Mouse (Mus musculus): ENCODE data around the gene Endog. TPM values are rescaled to one million over a fixed set of nuclear protein-coding genes. Genes with fewer than 3 reads are reported as not detected.
A peak's percentile ranks its signal among the peaks of the same experiment; 100 is the strongest.

Endog gene
- total RNA-seq, 2 experiments from 2014 or later: 23.0 to 27.5 TPM

GRCm38 (mm10) chr2:30200388-30200925 is 29.2 kb downstream of the Endog start:
- no peak for DNase-seq (ENCODE audit: low spot score in 2 of 2)
- intact Hi-C loops (cut with DNase I): no loop called here

- peak in 1 of 2 experiments; percentile 30 for DNase-seq (ENCODE audit: low spot score in 2 of 2)
- intact Hi-C loops (cut with DNase I): no loop called here
Observed at GRCm38 (mm10) chr2:30203439-30203838, 32.1 kb downstream of the Endog start.

- intact Hi-C loops (cut with DNase I): loop anchor here (2.0 kb wide), 1 partner anchor 32 kb away; the partner anchor contains the start of gene Lrrc8a
- DNase-seq (ENCODE audit: low spot score in 2 of 2): peak; percentile 29 to 46
Observed at GRCm38 (mm10) chr2:30205255-30205628, 33.9 kb downstream of the Endog start.

- peak; percentile 92 to 93 for DNase-seq (ENCODE audit: low spot score in 2 of 2)
- intact Hi-C loops (cut with DNase I): loop anchor here (2.0 kb wide), 1 partner anchor 31 kb away; the partner anchor contains the start of gene Lrrc8a
Observed at GRCm38 (mm10) chr2:30205629-30206357, 34.5 kb downstream of the Endog start, which contains the start of gene Kyat1. Gene Kyat1 (minus strand): TSS chr2:30205847.

GRCm38 (mm10) chr2:30207401-30207800 is 36.1 kb downstream of the Endog start:
- no peak for DNase-seq (ENCODE audit: low spot score in 2 of 2)
- intact Hi-C loops (cut with DNase I): no loop called here

GRCm38 (mm10) chr2:30207886-30208285 is 36.6 kb downstream of the Endog start:
- intact Hi-C loops (cut with DNase I): no loop called here
- DNase-seq (ENCODE audit: low spot score in 2 of 2): no peak

GRCm38 (mm10) chr2:30211408-30212168 is 40.3 kb downstream of the Endog start:
- no peak for DNase-seq (ENCODE audit: low spot score in 2 of 2)
- intact Hi-C loops (cut with DNase I): no loop called here

GRCm38 (mm10) chr2:30212169-30212545 is 40.9 kb downstream of the Endog start:
- DNase-seq (ENCODE audit: low spot score in 2 of 2): no peak
- intact Hi-C loops (cut with DNase I): no loop called here

GRCm38 (mm10) chr2:30212951-30213350 is 41.7 kb downstream of the Endog start:
- intact Hi-C loops (cut with DNase I): no loop called here
- DNase-seq (ENCODE audit: low spot score in 2 of 2): no peak

- intact Hi-C loops (cut with DNase I): no loop called here
- no peak for DNase-seq (ENCODE audit: low spot score in 2 of 2)
Observed at GRCm38 (mm10) chr2:30214745-30215144, 43.5 kb downstream of the Endog start.

- DNase-seq (ENCODE audit: low spot score in 2 of 2): no peak
- intact Hi-C loops (cut with DNase I): no loop called here
Observed at GRCm38 (mm10) chr2:30215493-30215892, 44.2 kb downstream of the Endog start.

- DNase-seq (ENCODE audit: low spot score in 2 of 2): no peak
- intact Hi-C loops (cut with DNase I): no loop called here
Observed at GRCm38 (mm10) chr2:30216293-30216692, 45.0 kb downstream of the Endog start.

Other genes with a start within 250 kb of the Endog start
- 10 to 100 TPM; 35.9 to 37.4 TPM for gene Gle1, start 236.1 kb upstream of the Endog start, total RNA-seq (2021)
- 1,000 to 10,000 TPM in 1 of 2 experiments, 100 to 1,000 TPM in 1; 952 to 1,021 TPM for gene Sptan1, start 205.9 kb upstream of the Endog start, total RNA-seq (2021)
- gene Wdr34, start 122.6 kb upstream of the Endog start, total RNA-seq (2021): 10 to 100 TPM; 42.6 to 47.8 TPM
- gene Set, start 114.1 kb upstream of the Endog start, total RNA-seq (2021): 100 to 1,000 TPM; 171 to 193 TPM
- gene Pkn3, start 93.8 kb upstream of the Endog start, total RNA-seq (2021): 1 to 10 TPM; 1.8 to 2.2 TPM
- 10 to 100 TPM; 13.0 to 14.1 TPM for gene Zdhhc12, start 77.8 kb upstream of the Endog start, total RNA-seq (2021)
- gene Zer1, start 46.9 kb upstream of the Endog start, total RNA-seq (2021): 100 to 1,000 TPM; 135 to 139 TPM
- 10 to 100 TPM; 65.2 to 69.1 TPM for gene Tbc1d13, start 37.7 kb upstream of the Endog start, total RNA-seq (2021)
- 10 to 100 TPM; 36.3 to 37.0 TPM for gene Spout1, start 7.0 kb downstream of the Endog start, total RNA-seq (2021)
- gene Kyat1, start 34.4 kb downstream of the Endog start, total RNA-seq (2021): 10 to 100 TPM; 15.2 to 15.5 TPM
- gene Lrrc8a, start 66.2 kb downstream of the Endog start, total RNA-seq (2021): 10 to 100 TPM; 53.7 to 59.5 TPM
- gene Gm28035, start 69.1 kb downstream of the Endog start, total RNA-seq (2021): 1 to 10 TPM; 7.2 to 9.7 TPM
- gene Phyhd1, start 94.7 kb downstream of the Endog start, total RNA-seq (2021): 10 to 100 TPM; 14.1 to 25.7 TPM
- gene Gm28038, start 109.5 kb downstream of the Endog start, total RNA-seq (2021): not detected
- gene Dolk, start 114.8 kb downstream of the Endog start, total RNA-seq (2021): 10 to 100 TPM; 25.8 to 29.2 TPM
- gene Nup188, start 114.9 kb downstream of the Endog start, total RNA-seq (2021): 10 to 100 TPM; 20.2 to 20.9 TPM
- gene Sh3glb2, start 187.8 kb downstream of the Endog start, total RNA-seq (2021): 100 to 1,000 TPM; 276 to 278 TPM
- gene Miga2, start 192.7 kb downstream of the Endog start, total RNA-seq (2021): 100 to 1,000 TPM; 102 to 110 TPM
- 10 to 100 TPM; 23.9 to 30.9 TPM for gene Dolpp1, start 220.8 kb downstream of the Endog start, total RNA-seq (2021)
- 10 to 100 TPM; 45.5 to 47.1 TPM for gene Crat, start 244.3 kb downstream of the Endog start, total RNA-seq (2021)
- 100 to 1,000 TPM; 143 to 147 TPM for gene Ptpa, start 244.5 kb downstream of the Endog start, total RNA-seq (2021)

All from left cerebral cortex, postnatal 14 days (tissue).